Mouse (Mus musculus) midbrain, embryonic 14.5 days (tissue): ENCODE measurements around the gene Arl11. TPM values are rescaled to one million over a fixed set of nuclear protein-coding genes. Genes with fewer than 3 reads are reported as not detected.

Experiments
- ATAC-seq: fragments of 200-750 bp; cut with Nextera tagmentation; 2 replicates; pipeline ENCODE4 v1.8.0; 2017; ENCODE audit warnings: moderate number of reproducible peaks, moderate library complexity; ENCODE audit not compliant: low FRiP score, low TSS enrichment
- DNase-seq: peaks from one replicate; pipeline ENCODE4 v3.0.0-alpha.2; 2015
- H3K27ac ChIP-seq: fragments of 300-500 bp; sonication (generic); replicated peaks from 2 replicates; pipeline ENCODE4 v1.5.1; 2014; ENCODE audit warnings: mild to moderate bottlenecking, low read depth, low read length, moderate library complexity
- H3K27me3 ChIP-seq: fragments of 300-500 bp; sonication (generic); 2 replicates; pipeline ENCODE4 v1.6.1; 2014; ENCODE audit warnings: low read length, control low read depth, mixed read lengths; ENCODE audit not compliant: control insufficient read depth, insufficient read depth
- H3K36me3 ChIP-seq: fragments of 300-500 bp; sonication (generic); 2 replicates; pipeline ENCODE4 v1.6.1; 2014; ENCODE audit warnings: low read length, control low read depth; ENCODE audit not compliant: control insufficient read depth, insufficient read depth
- H3K4me1 ChIP-seq: fragments of 300-500 bp; sonication (generic); 2 replicates; pipeline ENCODE4 v1.6.1; 2014; ENCODE audit warnings: mild to moderate bottlenecking, antibody characterized with exemption, low read length, control low read depth; ENCODE audit not compliant: control insufficient read depth, insufficient read depth
- H3K4me2 ChIP-seq: fragments of 300-500 bp; sonication (generic); 2 replicates; pipeline ENCODE4 v1.6.1; 2014; ENCODE audit warnings: mild to moderate bottlenecking, low read length, moderate library complexity
- H3K4me3 ChIP-seq: fragments of 300-500 bp; sonication (generic); replicated peaks from 2 replicates; pipeline ENCODE4 v1.5.1; 2014; ENCODE audit warnings: low read depth, low read length
- H3K9ac ChIP-seq: fragments of 300-500 bp; sonication (generic); replicated peaks from 2 replicates; pipeline ENCODE4 v1.6.1; 2014; ENCODE audit warnings: mild to moderate bottlenecking, low read length, moderate library complexity
- H3K9me3 ChIP-seq: fragments of 300-500 bp; sonication (generic); 2 replicates; pipeline ENCODE4 v1.6.1; 2016; ENCODE audit warnings: low read length, control low read depth, mixed read lengths; ENCODE audit not compliant: control insufficient read depth
- WGBS: fragments of 180-500 bp; shearing (Covaris S2); extraction: QIAGEN DNeasy Blood & Tissue Kit; methylation state at CpG from one replicate; pipeline ENCODE4 v1.1.7; 2014; 5-methylcytosine and 5-hydroxymethylcytosine counted together
- polyA plus RNA-seq: library from polyadenylated mRNA; unstranded; fragments of >200 nt; fragmentation: Nextera tagmentation; extraction: Ambion mirVana; gene quantifications from 2 replicates; pipeline ENCODE4 v1.2.1, GENCODE M21; 2014

The Arl11 gene
- polyA plus RNA-seq, 1 experiment from 2014 or later, result 0.47 TPM

DNA sequence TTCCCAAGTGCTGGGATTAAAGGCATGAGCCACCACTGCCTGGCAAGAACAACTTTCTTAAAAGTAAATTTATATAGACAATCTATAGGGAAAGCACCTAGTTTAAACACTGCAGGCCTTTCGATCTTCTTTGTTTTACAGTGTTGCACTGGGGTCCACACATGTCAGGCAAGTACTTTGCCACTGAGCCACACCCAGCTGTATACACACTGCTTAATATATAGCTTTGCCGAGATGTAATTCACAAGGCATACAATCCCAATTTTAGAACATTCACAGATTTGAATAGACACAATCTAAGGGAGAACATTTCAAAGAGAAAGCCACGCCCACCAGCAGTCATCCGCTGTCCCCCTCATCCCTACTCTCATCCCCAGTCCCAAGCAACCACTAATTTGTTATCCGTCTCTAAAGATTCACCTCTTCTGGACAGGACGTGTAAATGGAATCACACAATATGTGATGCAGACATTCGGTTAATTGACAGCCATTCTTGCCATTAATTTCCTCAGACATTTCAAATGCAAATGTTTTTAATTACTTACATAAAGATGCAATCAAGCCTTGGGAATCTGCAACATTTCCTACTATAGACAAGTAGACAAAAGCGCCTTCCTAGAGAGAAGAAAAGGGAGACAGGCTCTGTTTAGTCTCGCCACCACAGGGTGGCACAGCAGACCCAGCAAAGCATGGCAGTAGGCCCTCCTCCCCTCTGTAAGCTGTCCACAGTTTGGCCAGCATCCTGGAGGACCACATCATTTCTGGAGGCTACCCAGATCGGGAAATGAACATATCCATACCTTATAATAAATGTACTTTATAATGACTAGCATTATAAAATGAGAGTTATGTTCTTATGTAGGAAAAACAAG, 37.5 kb downstream of the Arl11 start:
- H3K36me3 ChIP-seq, result no peaks in the 10 kb centered on the region
- H3K4me2 ChIP-seq, result no peak overlapping the region
- H3K4me1 ChIP-seq, result no peaks in the 10 kb centered on the region
- ATAC-seq, result no peak
- whole genome bisulfite sequencing, result 65% methylated on average over 10 of the region's 10 CpGs
- H3K9ac ChIP-seq, result no peak overlapping the region
- no peaks in the 10 kb centered on the region for H3K27me3 ChIP-seq
- no peaks in the 10 kb centered on the region for H3K9me3 ChIP-seq
- H3K4me3 ChIP-seq, result no peak overlapping the region
- peak; percentile 68 for DNase-seq
- H3K27ac ChIP-seq, result no peak overlapping the region

- no peaks in the 10 kb centered on the region for H3K9me3 ChIP-seq
- H3K27ac ChIP-seq, result no peak overlapping the region
- no peak for ATAC-seq
- no peak for DNase-seq
- H3K4me2 ChIP-seq, result no peak overlapping the region
- WGBS, result 93% methylated on average over 4 of the region's 4 CpGs
- H3K36me3 ChIP-seq, result no peaks in the 10 kb centered on the region
- H3K4me3 ChIP-seq, result no peak overlapping the region
- no peaks in the 10 kb centered on the region for H3K4me1 ChIP-seq
- H3K27me3 ChIP-seq, result no peaks in the 10 kb centered on the region
- no peak overlapping the region for H3K9ac ChIP-seq
Observed at GRCm38 (mm10) chr14:61349876-61350275, 40.3 kb downstream of the Arl11 start.

DNA sequence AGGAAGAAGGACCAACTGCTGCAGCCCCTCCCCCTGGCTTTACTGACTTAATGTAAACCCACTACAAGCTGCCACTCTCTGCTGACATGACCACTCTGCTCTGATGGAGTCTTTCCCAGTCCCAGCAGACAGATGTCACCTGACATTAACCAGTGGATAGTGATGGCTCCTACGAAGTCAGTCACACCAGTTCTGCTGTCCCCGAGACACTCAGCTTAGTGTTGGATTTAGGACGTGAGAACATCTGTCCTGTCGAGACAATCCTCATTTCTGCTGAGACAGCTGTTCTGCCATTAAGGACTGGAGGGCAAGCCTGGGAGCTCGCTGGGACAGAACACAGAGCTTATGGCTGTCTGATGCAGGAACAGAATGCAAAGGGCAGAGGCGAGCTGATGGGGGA, 41.3 kb downstream of the Arl11 start:
- H3K4me3 ChIP-seq, result no peak overlapping the region
- H3K9me3 ChIP-seq, result no peaks in the 10 kb centered on the region
- ATAC-seq (no peak), DNase-seq (no peak)
- H3K27ac ChIP-seq, result no peak overlapping the region
- no peaks in the 10 kb centered on the region for H3K4me1 ChIP-seq
- no peaks in the 10 kb centered on the region for H3K27me3 ChIP-seq
- no peak overlapping the region for H3K4me2 ChIP-seq
- no peaks in the 10 kb centered on the region for H3K36me3 ChIP-seq
- no peak overlapping the region for H3K9ac ChIP-seq
- 64% methylated on average over 6 of the region's 6 CpGs for WGBS

GRCm38 (mm10) chr14:61354251-61355235, 45.0 kb downstream of the Arl11 start:
- Histone ChIP-seq H3K9me3 (no peaks in the 10 kb centered on the region), H3K4me1 (no peaks in the 10 kb centered on the region), H3K27ac (no peak overlapping the region), H3K36me3 (no peaks in the 10 kb centered on the region), H3K4me3 (no peak overlapping the region), H3K27me3 (no peaks in the 10 kb centered on the region), H3K4me2 (no peak overlapping the region), H3K9ac (no peak overlapping the region)
- no peak for ATAC-seq
- 73% methylated on average over 10 of the region's 10 CpGs for WGBS
- DNase-seq, result no peak

- DNase-seq, result peak; percentile 93
- Histone ChIP-seq H3K4me3 (peak within 1 kb of the TSS; percentile 58), H3K9ac (peak within 1 kb of the TSS; percentile 73), H3K27ac (peak within 1 kb of the TSS; percentile 82), H3K36me3 (0 out of 2 replicates have a peak, but pooled peaks cover 15% of the 10 kb centered on the region), H3K4me1 (peaks cover 3% of the 10 kb centered on the region; the same call in 1 of the 2 replicates), H3K9me3 (no peaks in the 10 kb centered on the region), H3K27me3 (no peaks in the 10 kb centered on the region), H3K4me2 (peak within 1 kb of the TSS; percentile 63)
- under 1% methylated on average over 40 of the region's 40 CpGs for whole genome bisulfite sequencing
- ATAC-seq, result peak; percentile 95
Observed at GRCm38 (mm10) chr14:61360131-61360980, 50.8 kb downstream of the Arl11 start, which contains the start of gene Ebpl. Gene Ebpl (minus strand): TSS chr14:61360439.

- peaks cover 3% of the 10 kb centered on the region; the same call in 1 of the 2 replicates for H3K4me1 ChIP-seq
- H3K9me3 ChIP-seq, result no peaks in the 10 kb centered on the region
- H3K4me3 ChIP-seq, result no peak overlapping the region; the same call in 1 of the 2 replicates
- peak overlapping the region; percentile 63 for H3K4me2 ChIP-seq
- H3K27me3 ChIP-seq, result no peaks in the 10 kb centered on the region
- WGBS, result 62% methylated on average over 3 of the region's 3 CpGs
- DNase-seq, result no peak
- 0 out of 2 replicates have a peak overlapping the region, but pooled peaks have one; percentile 73 for H3K9ac ChIP-seq
- H3K27ac ChIP-seq, result 0 out of 2 replicates have a peak overlapping the region, but pooled peaks have one; percentile 82
- ATAC-seq, result no peak
- peaks cover 20% of the 10 kb centered on the region; the same call in 1 of the 2 replicates for H3K36me3 ChIP-seq
Observed at GRCm38 (mm10) chr14:61360981-61361511, 51.5 kb downstream of the Arl11 start.
